Mouse (Mus musculus) kidney, adult 9 months (tissue): ENCODE results near the gene Vmn2r44.
"Not testable (repeated sequence)": the region's sequence is repeated elsewhere in the genome, so short reads cannot be mapped to it uniquely, and the experiment has no call there.

Experiments
- DNase-seq: peaks from one replicate; pipeline ENCODE4 v3.0.0; 2022

Vmn2r44 gene

DNA sequence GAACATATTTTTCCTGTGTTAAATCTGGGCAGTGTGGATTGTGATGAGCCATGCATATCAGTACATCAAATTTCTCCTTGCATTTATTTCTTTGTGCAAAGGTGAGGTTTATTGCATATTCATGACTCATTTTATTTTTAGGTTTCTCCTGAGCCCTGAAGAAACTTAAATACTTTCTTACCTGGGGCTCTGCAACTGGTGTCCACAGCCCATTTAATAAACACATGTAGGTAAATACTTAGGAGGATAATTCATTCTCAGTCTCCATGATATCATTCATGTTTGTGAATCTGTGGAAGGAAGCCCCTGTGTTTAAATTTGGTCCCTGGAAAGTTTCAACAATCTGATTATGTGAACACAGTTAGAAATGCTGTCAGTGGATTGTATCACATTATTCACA, at the start of gene Vmn2r44:
Gene Vmn2r44, minus strand, starts transcription at position 101 of the 400 bp plus-strand sequence.
- DNase-seq: not testable (repeated sequence)

DNA sequence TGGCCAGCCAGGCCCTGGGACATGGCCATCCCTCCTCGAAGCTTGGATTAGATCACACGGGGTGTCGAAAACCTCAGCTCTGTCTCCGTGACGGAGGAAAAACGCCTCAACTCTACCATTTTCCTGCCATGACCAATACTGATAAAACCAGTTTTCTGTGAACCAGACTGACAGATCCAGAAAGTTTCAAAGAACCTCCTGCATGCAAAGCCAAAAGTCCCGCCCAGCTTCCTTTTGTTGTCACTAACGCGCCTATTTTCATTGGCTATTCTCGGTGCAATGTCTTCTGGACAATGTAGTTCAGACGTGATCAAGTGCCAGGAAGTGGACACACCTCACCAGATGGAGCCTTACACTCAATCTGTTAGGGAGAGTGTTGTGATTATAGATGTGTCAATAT, 25.3 kb downstream of the Vmn2r44 start:
- DNase-seq: peak; percentile 3
